Mouse (Mus musculus): ENCODE measurements around the gene Rgcc. TPM values are rescaled to one million over a fixed set of nuclear protein-coding genes. Genes with fewer than 3 reads are reported as not detected.

The Rgcc gene
- polyA plus RNA-seq (2014; fragmentation: Nextera tagmentation; extraction: Ambion mirVana): 16.5 and 21.4 TPM in 2 replicates

GRCm38 (mm10) chr14:79301466-79301875 is at the start of gene Rgcc:
Gene Rgcc (minus strand): TSS chr14:79301645.
- WGBS: 0% methylated on average over 25 of the region's 34 CpGs
- Histone ChIP-seq H3K4me1 (ENCODE audit: control insufficient read depth in 2 of 2, insufficient read depth in 2 of 2, low read length in 2 of 2) (peaks cover 8 to 13% of the 10 kb centered on the region in 2 experiments; a peak in 2 of 4 replicates), H3K27ac (replicated peaks in 1 of 2; ENCODE audit: control insufficient read depth in 1 of 2, insufficient read depth in 1 of 2, low read depth in 2 of 2, low read length in 2 of 2) (no peak within 1 kb of the TSS), H3K4me2 (ENCODE audit: low read length) (peak within 1 kb of the TSS; percentile 98), H3K9me3 (ENCODE audit: control insufficient read depth, low read length) (no peaks in the 10 kb centered on the region), H3K9ac (ENCODE audit: low read length) (peak within 1 kb of the TSS; percentile 70), H3K27me3 (ENCODE audit: control insufficient read depth, insufficient read depth, low read length) (peaks cover 17% of the 10 kb centered on the region), H3K36me3 (ENCODE audit: control insufficient read depth, insufficient read depth, low read length) (no peaks in the 10 kb centered on the region), H3K4me3 (ENCODE audit: control insufficient read depth in 1 of 2, insufficient read depth in 1 of 2, low read depth in 1 of 2, low read length in 2 of 2) (peak within 1 kb of the TSS; percentile 52 to 54)
- ATAC-seq (ENCODE audit: insufficient number of reproducible peaks, insufficient read depth, low FRiP score, low read depth): peak; percentile 93

- Histone ChIP-seq H3K27me3 (ENCODE audit: control insufficient read depth, insufficient read depth, low read length) (no peaks in the 10 kb centered on the region), H3K36me3 (ENCODE audit: control insufficient read depth, insufficient read depth, low read length) (peaks cover 75% of the 10 kb centered on the region), H3K9me3 (ENCODE audit: control insufficient read depth, low read length) (peaks cover 4% of the 10 kb centered on the region; the same call in 1 of the 2 replicates), H3K9ac (ENCODE audit: low read length) (no peak overlapping the region), H3K27ac (replicated peaks in 1 of 2; ENCODE audit: control insufficient read depth in 1 of 2, insufficient read depth in 1 of 2, low read depth in 2 of 2, low read length in 2 of 2) (0 out of 4 replicates have a peak overlapping the region, but pooled peaks of 1 of the 2 experiments have one; percentile 28), H3K4me2 (ENCODE audit: low read length) (no peak overlapping the region), H3K4me1 (ENCODE audit: control insufficient read depth in 2 of 2, insufficient read depth in 2 of 2, low read length in 2 of 2) (peaks cover 0 to 6% of the 10 kb centered on the region in 2 experiments; a peak in 1 of 4 replicates), H3K4me3 (ENCODE audit: control insufficient read depth in 1 of 2, insufficient read depth in 1 of 2, low read depth in 1 of 2, low read length in 2 of 2) (no peak overlapping the region)
- WGBS: 32% methylated on average over 3 of the region's 3 CpGs
- ATAC-seq (ENCODE audit: insufficient number of reproducible peaks, insufficient read depth, low FRiP score, low read depth): no peak
These were observed 44.9 kb upstream of the Rgcc start for GRCm38 (mm10) chr14:79346384-79346783.

- Histone ChIP-seq H3K9me3 (ENCODE audit: control insufficient read depth, low read length) (no peaks in the 10 kb centered on the region), H3K9ac (ENCODE audit: low read length) (no peak overlapping the region), H3K4me3 (ENCODE audit: control insufficient read depth in 1 of 2, insufficient read depth in 1 of 2, low read depth in 1 of 2, low read length in 2 of 2) (no peak overlapping the region), H3K27me3 (ENCODE audit: control insufficient read depth, insufficient read depth, low read length) (no peaks in the 10 kb centered on the region), H3K27ac (replicated peaks in 1 of 2; ENCODE audit: control insufficient read depth in 1 of 2, insufficient read depth in 1 of 2, low read depth in 2 of 2, low read length in 2 of 2) (no peak overlapping the region), H3K4me2 (ENCODE audit: low read length) (no peak overlapping the region), H3K4me1 (ENCODE audit: control insufficient read depth in 2 of 2, insufficient read depth in 2 of 2, low read length in 2 of 2) (peaks cover 10 to 16% of the 10 kb centered on the region in 2 experiments), H3K36me3 (ENCODE audit: control insufficient read depth, insufficient read depth, low read length) (peaks cover 68% of the 10 kb centered on the region)
- ATAC-seq (ENCODE audit: insufficient number of reproducible peaks, insufficient read depth, low FRiP score, low read depth): no peak
- 95% methylated on average over 3 of the region's 3 CpGs for WGBS
These were observed 34.2 kb upstream of the Rgcc start for GRCm38 (mm10) chr14:79335613-79336012.

GRCm38 (mm10) chr14:79331936-79332335 is 30.5 kb upstream of the Rgcc start:
- Histone ChIP-seq H3K4me1 (ENCODE audit: control insufficient read depth in 2 of 2, insufficient read depth in 2 of 2, low read length in 2 of 2) (peaks cover 10 to 16% of the 10 kb centered on the region in 2 experiments), H3K9ac (ENCODE audit: low read length) (peak overlapping the region; percentile 34; the same call in 1 of the 2 replicates), H3K27me3 (ENCODE audit: control insufficient read depth, insufficient read depth, low read length) (no peaks in the 10 kb centered on the region), H3K4me2 (ENCODE audit: low read length) (peak overlapping the region; percentile 54), H3K4me3 (ENCODE audit: control insufficient read depth in 1 of 2, insufficient read depth in 1 of 2, low read depth in 1 of 2, low read length in 2 of 2) (no peak overlapping the region), H3K36me3 (ENCODE audit: control insufficient read depth, insufficient read depth, low read length) (peaks cover 33% of the 10 kb centered on the region), H3K27ac (replicated peaks in 1 of 2; ENCODE audit: control insufficient read depth in 1 of 2, insufficient read depth in 1 of 2, low read depth in 2 of 2, low read length in 2 of 2) (peak overlapping the region; percentile 25 to 64), H3K9me3 (ENCODE audit: control insufficient read depth, low read length) (no peaks in the 10 kb centered on the region)
- 36% methylated on average over 7 of the region's 7 CpGs for WGBS
- no peak for ATAC-seq (ENCODE audit: insufficient number of reproducible peaks, insufficient read depth, low FRiP score, low read depth)

GRCm38 (mm10) chr14:79330944-79331561 is 29.6 kb upstream of the Rgcc start:
- 0 out of 4 replicates have a peak overlapping the region, but pooled peaks have one; percentile 24 to 25 for H3K27ac ChIP-seq (replicated peaks in 1 of 2; ENCODE audit: control insufficient read depth in 1 of 2, insufficient read depth in 1 of 2, low read depth in 2 of 2, low read length in 2 of 2)
- H3K9me3 ChIP-seq (ENCODE audit: control insufficient read depth, low read length): no peaks in the 10 kb centered on the region
- ATAC-seq (ENCODE audit: insufficient number of reproducible peaks, insufficient read depth, low FRiP score, low read depth): no peak
- WGBS: 37% methylated on average over 16 of the region's 16 CpGs
- H3K4me2 ChIP-seq (ENCODE audit: low read length): peak overlapping the region; percentile 54
- peaks cover 10 to 16% of the 10 kb centered on the region in 2 experiments for H3K4me1 ChIP-seq (ENCODE audit: control insufficient read depth in 2 of 2, insufficient read depth in 2 of 2, low read length in 2 of 2)
- H3K27me3 ChIP-seq (ENCODE audit: control insufficient read depth, insufficient read depth, low read length): no peaks in the 10 kb centered on the region
- H3K36me3 ChIP-seq (ENCODE audit: control insufficient read depth, insufficient read depth, low read length): peaks cover 24% of the 10 kb centered on the region
- peak overlapping the region; percentile 34 for H3K9ac ChIP-seq (ENCODE audit: low read length)
- H3K4me3 ChIP-seq (ENCODE audit: control insufficient read depth in 1 of 2, insufficient read depth in 1 of 2, low read depth in 1 of 2, low read length in 2 of 2): peak overlapping the region in 1 of 2 experiments; percentile 1; a peak in 1 of 4 replicates

GRCm38 (mm10) chr14:79327033-79327432 is 25.6 kb upstream of the Rgcc start:
- H3K4me1 ChIP-seq (ENCODE audit: control insufficient read depth in 2 of 2, insufficient read depth in 2 of 2, low read length in 2 of 2): peaks cover 6 to 12% of the 10 kb centered on the region in 2 experiments
- no peak overlapping the region for H3K9ac ChIP-seq (ENCODE audit: low read length)
- H3K4me3 ChIP-seq (ENCODE audit: control insufficient read depth in 1 of 2, insufficient read depth in 1 of 2, low read depth in 1 of 2, low read length in 2 of 2): no peak overlapping the region
- H3K36me3 ChIP-seq (ENCODE audit: control insufficient read depth, insufficient read depth, low read length): no peaks in the 10 kb centered on the region
- H3K27me3 ChIP-seq (ENCODE audit: control insufficient read depth, insufficient read depth, low read length): no peaks in the 10 kb centered on the region
- H3K4me2 ChIP-seq (ENCODE audit: low read length): no peak overlapping the region
- WGBS: 32% methylated on average over 5 of the region's 5 CpGs
- no peak overlapping the region for H3K27ac ChIP-seq (replicated peaks in 1 of 2; ENCODE audit: control insufficient read depth in 1 of 2, insufficient read depth in 1 of 2, low read depth in 2 of 2, low read length in 2 of 2)
- no peaks in the 10 kb centered on the region for H3K9me3 ChIP-seq (ENCODE audit: control insufficient read depth, low read length)
- no peak for ATAC-seq (ENCODE audit: insufficient number of reproducible peaks, insufficient read depth, low FRiP score, low read depth)

GRCm38 (mm10) chr14:79324112-79324840 is 22.8 kb upstream of the Rgcc start:
- Histone ChIP-seq H3K27me3 (ENCODE audit: control insufficient read depth, insufficient read depth, low read length) (no peaks in the 10 kb centered on the region), H3K27ac (replicated peaks in 1 of 2; ENCODE audit: control insufficient read depth in 1 of 2, insufficient read depth in 1 of 2, low read depth in 2 of 2, low read length in 2 of 2) (no peak overlapping the region), H3K4me2 (ENCODE audit: low read length) (no peak overlapping the region), H3K4me1 (ENCODE audit: control insufficient read depth in 2 of 2, insufficient read depth in 2 of 2, low read length in 2 of 2) (no peaks in the 10 kb centered on the region), H3K9me3 (ENCODE audit: control insufficient read depth, low read length) (no peaks in the 10 kb centered on the region), H3K4me3 (ENCODE audit: control insufficient read depth in 1 of 2, insufficient read depth in 1 of 2, low read depth in 1 of 2, low read length in 2 of 2) (no peak overlapping the region), H3K36me3 (ENCODE audit: control insufficient read depth, insufficient read depth, low read length) (no peaks in the 10 kb centered on the region), H3K9ac (ENCODE audit: low read length) (no peak overlapping the region)
- WGBS: 80% methylated on average over 10 of the region's 10 CpGs
- ATAC-seq (ENCODE audit: insufficient number of reproducible peaks, insufficient read depth, low FRiP score, low read depth): no peak
